Mouse (Mus musculus): ENCODE data around the gene Tmem41b. TPM values are rescaled to one million over a fixed set of nuclear protein-coding genes. Genes with fewer than 3 reads are reported as not detected.
"Not testable (repeated sequence)": the region's sequence is repeated elsewhere in the genome, so short reads cannot be mapped to it uniquely, and the experiment has no call there.

The Tmem41b gene
- total RNA-seq (2021): 10 to 100 TPM; 53.1 to 55.0 TPM

- intact Hi-C loops (cut with DNase I): not testable (repeated sequence)
- peak in 1 of 2 experiments; percentile 21 for DNase-seq (ENCODE audit: extremely low spot score in 1 of 2, low spot score in 2 of 2)
These were observed at the start of gene Tmem41b for GRCm38 (mm10) chr7:109986775-109987174. Gene Tmem41b, minus strand, starts transcription at chr7:109986929.

- DNase-seq (ENCODE audit: extremely low spot score in 1 of 2, low spot score in 2 of 2): no peak
- intact Hi-C loops (cut with DNase I): no loop called here
These were observed 43.6 kb upstream of the Tmem41b start for GRCm38 (mm10) chr7:110030342-110030741.

GRCm38 (mm10) chr7:110028826-110029225, 42.1 kb upstream of the Tmem41b start:
- no peak for DNase-seq (ENCODE audit: extremely low spot score in 1 of 2, low spot score in 2 of 2)
- intact Hi-C loops (cut with DNase I): no loop called here

DNA sequence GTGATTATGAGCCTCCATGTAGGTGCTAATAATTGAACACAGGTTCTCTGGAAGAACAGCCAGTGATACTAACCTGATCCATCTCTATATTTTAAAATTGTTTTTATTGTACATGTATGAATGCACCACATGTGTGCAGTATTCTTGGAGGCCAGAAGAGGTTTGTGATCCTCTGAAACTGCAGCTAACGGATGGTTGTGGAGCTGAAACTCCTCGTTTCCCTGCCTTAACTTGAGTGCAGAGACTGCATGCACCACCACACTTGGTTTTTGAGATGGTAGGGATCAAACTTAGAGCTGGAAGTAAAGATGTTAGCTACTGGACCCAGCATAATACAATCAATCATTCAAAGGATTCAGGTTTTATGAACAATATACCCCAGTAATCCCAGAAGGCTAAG, 39.9 kb upstream of the Tmem41b start:
- intact Hi-C loops (cut with DNase I): no loop called here
- DNase-seq (ENCODE audit: extremely low spot score in 1 of 2, low spot score in 2 of 2): no peak

- intact Hi-C loops (cut with DNase I): no loop called here
- DNase-seq (ENCODE audit: extremely low spot score in 1 of 2, low spot score in 2 of 2): no peak
These were observed 36.8 kb upstream of the Tmem41b start for GRCm38 (mm10) chr7:110023553-110023952.

GRCm38 (mm10) chr7:110018631-110019482, 32.1 kb upstream of the Tmem41b start:
- intact Hi-C loops (cut with DNase I): no loop called here
- peak; percentile 15 to 79 for DNase-seq (ENCODE audit: extremely low spot score in 1 of 2, low spot score in 2 of 2)

DNA sequence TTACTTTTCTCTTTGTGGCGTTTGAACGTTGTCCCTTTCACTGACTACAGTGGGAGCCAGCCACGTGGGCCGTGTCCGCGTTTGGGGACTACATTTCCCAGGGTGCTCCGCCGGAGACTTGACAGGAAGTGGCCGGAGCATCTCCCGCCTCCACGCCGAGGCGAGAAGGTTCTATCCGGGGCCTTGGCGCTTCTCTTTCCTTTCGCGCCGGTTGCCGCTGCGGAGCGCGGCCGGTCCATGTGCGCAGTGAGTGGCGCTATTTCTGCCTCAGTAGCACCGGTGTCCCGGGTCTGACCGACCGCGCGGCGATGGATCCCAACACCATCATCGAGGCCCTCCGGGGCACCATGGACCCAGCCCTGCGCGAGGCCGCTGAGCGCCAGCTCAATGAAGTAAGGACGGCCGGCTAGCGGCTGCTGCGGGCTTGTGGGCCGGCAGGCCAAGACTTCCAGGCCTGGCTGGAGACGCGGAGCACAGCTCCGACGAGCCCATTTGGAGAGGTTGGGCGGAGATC, 31.4 kb upstream of the Tmem41b start, which contains the start of gene Ipo7:
Gene Ipo7 (plus strand): TSS at position 158 of the 514 bp plus-strand sequence.
- intact Hi-C loops (cut with DNase I): no loop called here
- peak; percentile 91 to 95 for DNase-seq (ENCODE audit: extremely low spot score in 1 of 2, low spot score in 2 of 2)

GRCm38 (mm10) chr7:110014272-110014671, 27.5 kb upstream of the Tmem41b start:
- intact Hi-C loops (cut with DNase I): no loop called here
- DNase-seq (ENCODE audit: extremely low spot score in 1 of 2, low spot score in 2 of 2): no peak

GRCm38 (mm10) chr7:110011417-110011816, 24.7 kb upstream of the Tmem41b start:
- intact Hi-C loops (cut with DNase I): no loop called here

DNA sequence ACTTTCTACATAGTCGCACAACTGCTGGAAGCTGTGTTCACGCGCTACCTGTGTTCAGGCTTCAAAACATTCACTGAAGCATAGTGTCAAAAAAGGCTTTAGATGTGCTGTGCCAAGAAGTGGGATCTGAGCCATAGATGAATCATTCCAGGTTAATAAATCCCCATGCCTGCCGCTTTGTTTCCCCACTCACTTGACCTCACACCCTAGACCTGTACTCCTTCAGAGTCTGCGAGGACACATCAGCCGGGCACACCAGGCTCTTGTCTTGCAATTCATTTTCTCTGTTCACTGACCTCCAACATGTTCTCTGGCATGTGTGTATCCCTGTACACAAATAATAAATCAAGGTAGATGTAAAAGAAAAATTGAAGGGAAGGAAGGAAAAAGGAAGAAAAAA, 22.4 kb upstream of the Tmem41b start:
- intact Hi-C loops (cut with DNase I): no loop called here
- DNase-seq (ENCODE audit: extremely low spot score in 1 of 2, low spot score in 2 of 2): no peak

More at GRCm38 (mm10) chr7:110011417-110011816, 24.7 kb upstream of the Tmem41b start:
- DNase-seq (ENCODE audit: extremely low spot score in 1 of 2, low spot score in 2 of 2): no peak

DNA sequence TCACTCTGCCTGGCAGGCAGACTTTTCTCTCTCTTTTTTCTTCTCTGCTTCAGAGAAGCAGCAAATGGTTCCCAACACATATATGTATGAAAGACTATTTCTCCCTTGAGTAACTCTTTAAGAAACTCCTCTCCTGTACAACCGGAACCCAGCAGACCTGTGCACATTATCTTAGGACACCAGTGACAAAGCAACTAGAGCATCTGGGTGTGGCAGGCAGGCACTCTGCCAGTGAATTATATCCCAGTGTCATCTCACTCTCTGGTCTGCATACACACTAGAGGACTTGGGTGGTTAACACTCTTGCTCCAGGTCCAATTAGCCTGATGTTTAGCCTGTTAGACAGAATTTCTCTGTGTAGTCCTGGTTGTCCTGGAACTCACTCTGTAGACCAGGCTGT, 21.8 kb upstream of the Tmem41b start:
- no peak for DNase-seq (ENCODE audit: extremely low spot score in 1 of 2, low spot score in 2 of 2)
- intact Hi-C loops (cut with DNase I): no loop called here

DNA sequence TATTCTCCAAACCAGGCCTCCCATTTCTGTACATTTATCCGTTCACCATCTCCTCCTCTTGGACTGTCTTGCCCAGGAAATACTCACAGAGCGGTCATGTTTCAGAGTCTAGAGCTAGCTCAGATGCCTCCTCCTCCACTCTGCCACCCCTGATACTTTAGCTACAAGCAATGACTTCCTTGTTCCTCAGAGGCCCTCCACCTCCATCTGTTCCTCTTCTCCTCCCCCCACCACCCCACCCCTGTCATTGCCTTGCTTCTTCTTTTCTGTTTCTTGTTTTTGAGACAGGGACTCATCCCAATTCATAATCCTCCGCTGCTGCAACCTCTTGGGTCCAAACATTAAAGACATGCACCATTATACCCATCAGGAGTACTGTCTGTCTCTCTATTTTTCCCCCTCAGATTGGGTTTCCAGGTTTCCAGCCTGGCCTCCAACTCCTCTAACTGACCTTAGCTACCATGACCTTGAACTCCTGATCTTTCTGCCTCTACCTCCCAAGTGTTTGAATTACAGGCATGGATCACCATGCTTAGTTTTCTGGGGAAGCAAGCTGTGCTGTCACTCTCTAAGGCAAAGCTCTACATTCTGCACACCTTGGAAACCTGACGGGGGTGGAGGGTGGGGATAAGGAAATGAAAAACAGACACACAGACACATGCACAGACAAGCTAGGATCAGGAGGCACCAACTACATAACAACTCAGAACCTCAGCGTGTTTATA, 19.9 kb upstream of the Tmem41b start:
- intact Hi-C loops (cut with DNase I): no loop called here
- DNase-seq (ENCODE audit: extremely low spot score in 1 of 2, low spot score in 2 of 2): no peak

GRCm38 (mm10) chr7:110005976-110006375, 19.2 kb upstream of the Tmem41b start:
- DNase-seq (ENCODE audit: extremely low spot score in 1 of 2, low spot score in 2 of 2): no peak
- intact Hi-C loops (cut with DNase I): no loop called here

DNA sequence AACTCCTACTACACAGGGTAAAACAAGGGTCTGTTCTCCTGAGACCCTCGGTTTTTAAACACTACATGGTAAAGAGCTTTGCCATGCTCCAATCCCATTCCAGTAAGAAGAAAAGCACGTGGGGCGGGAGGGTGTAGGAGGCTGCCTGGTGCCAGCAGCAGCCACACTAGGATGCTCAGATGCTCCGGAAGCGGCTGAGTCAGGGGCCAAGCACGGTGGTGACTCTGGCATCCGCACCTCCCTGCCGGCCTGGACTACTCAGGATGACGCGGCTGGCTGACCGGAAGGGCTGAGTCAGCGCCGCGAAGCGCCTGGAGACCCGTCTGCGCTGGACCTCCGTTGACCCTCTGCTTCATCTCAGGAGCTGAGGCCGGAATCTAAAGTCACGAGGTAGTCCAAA, 16.2 kb upstream of the Tmem41b start:
- peak; percentile 5 to 81 for DNase-seq (ENCODE audit: extremely low spot score in 1 of 2, low spot score in 2 of 2)
- intact Hi-C loops (cut with DNase I): no loop called here

GRCm38 (mm10) chr7:110002092-110002491, 15.4 kb upstream of the Tmem41b start:
- intact Hi-C loops (cut with DNase I): no loop called here
- DNase-seq (ENCODE audit: extremely low spot score in 1 of 2, low spot score in 2 of 2): no peak

DNA sequence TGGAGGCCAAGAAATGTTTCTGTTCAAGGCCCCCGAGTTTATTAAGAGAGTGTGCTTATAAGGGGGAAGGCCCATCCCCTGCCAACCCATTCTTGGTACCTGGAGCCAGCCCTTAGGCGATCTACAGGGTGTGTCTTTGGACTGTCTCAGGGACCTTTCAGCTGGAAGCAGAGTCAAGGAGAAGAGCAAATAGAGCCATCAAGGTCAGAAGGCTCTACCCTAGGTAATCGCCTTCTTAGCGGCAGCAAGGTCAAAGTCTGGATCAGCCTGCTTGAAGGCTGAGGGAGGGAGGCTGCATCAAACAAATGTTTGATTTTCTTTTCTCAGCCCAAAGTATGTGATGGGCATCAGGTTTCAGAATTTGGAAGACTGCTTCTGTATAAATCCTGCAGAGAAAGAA, 11.7 kb upstream of the Tmem41b start:
- no peak for DNase-seq (ENCODE audit: extremely low spot score in 1 of 2, low spot score in 2 of 2)
- intact Hi-C loops (cut with DNase I): no loop called here

DNA sequence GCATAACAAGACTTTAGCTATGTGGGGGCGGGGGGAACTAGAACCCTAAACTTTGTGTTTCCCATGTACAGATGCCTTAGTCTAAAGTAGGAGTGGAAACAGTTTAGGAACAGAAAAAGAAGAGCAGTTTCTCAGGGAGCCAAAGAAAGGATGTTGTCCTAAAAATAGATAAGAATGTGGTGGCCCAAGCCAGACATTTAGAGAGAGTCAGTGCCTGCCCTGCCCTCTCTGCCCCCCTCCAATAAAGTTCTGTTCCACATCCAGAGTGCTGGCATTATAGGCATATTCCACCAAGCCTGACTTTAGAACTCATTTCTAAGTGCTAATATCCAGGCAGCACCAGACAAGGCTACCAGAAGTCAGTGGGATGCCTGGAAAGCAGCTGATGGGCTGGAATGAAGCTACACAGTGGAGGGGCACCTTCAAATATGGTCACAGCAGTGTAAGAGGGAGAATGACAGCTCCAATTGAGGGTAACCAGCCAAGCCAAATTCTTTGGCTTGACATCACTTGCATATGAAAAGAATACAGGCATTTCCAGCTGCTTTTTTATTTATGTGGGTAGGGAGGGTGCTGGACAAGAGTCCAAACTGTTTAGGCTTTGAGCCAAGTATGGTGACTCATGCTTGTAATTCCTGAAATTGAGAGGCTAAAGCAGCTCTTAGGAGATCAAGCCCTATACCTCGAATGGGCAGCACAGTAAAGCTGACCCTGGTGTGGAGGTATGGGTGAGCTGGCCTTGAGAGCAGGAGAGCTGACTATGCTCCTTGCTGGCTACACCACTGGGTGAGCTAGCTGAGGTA, 6.6 kb upstream of the Tmem41b start:
- no peak for DNase-seq (ENCODE audit: extremely low spot score in 1 of 2, low spot score in 2 of 2)
- intact Hi-C loops (cut with DNase I): no loop called here

GRCm38 (mm10) chr7:109991286-109991685, 4.6 kb upstream of the Tmem41b start:
- no peak for DNase-seq (ENCODE audit: extremely low spot score in 1 of 2, low spot score in 2 of 2)
- intact Hi-C loops (cut with DNase I): no loop called here

DNA sequence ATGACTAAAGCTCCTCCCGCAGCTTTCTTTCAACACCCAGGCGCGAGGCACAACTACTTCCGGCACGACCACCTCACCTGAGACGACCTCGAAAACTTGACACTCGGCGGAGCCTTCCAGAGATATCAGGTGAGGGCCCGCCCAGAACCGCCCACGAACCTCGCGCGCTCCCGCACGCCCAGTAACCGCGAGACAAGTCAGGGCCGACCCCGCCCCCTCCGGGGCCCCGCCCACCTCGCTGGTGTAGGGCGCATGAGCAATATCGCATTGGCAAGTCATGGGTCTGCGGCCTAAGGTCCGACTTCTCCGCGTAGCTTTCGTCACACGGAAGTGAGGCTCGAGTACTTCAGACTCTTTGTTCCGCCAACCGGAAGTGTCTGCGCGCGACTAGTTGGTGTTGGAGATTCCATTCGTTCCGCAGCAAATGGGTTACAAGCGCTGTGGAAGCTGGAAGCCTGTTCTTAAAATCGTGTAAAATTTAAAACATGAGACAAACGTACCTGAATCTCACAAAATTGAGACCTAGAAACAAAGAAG, 528 bp downstream of the Tmem41b start:
- DNase-seq (ENCODE audit: extremely low spot score in 1 of 2, low spot score in 2 of 2): peak; percentile 98 to 100
- intact Hi-C loops (cut with DNase I): no loop called here

Data from left cerebral cortex, postnatal 10 days (tissue).